Mouse (Mus musculus) cortical plate, adult 2 months (tissue): ENCODE results near the gene Slc12a9.

Experiments used
- CTCF ChIP-seq: fragments of 200-500 bp; IDR thresholded peaks from 2 replicates; pipeline ENCODE4 v1.5.1; 2011; ENCODE audit warnings: mild to moderate bottlenecking, control low read depth, low read length; ENCODE audit not compliant: insufficient read depth; ENCODE audit errors: extremely low read depth
- POLR2A ChIP-seq: fragments of 200-500 bp; IDR thresholded peaks from 2 replicates; pipeline ENCODE4 v1.6.1; 2011; ENCODE audit warnings: mild to moderate bottlenecking, low read length, control low read depth; ENCODE audit not compliant: insufficient read depth; ENCODE audit errors: extremely low read depth

GRCm38 (mm10) chr5:137318570-137318969 lies 14.8 kb downstream of the Slc12a9 start:
- TF ChIP-seq POLR2A, result no peak
- no peak for TF ChIP-seq CTCF
